Mouse (Mus musculus) cerebellum, adult 2 months (tissue): Measurements from ENCODE around the gene Ppp1r12a.

Experiments used
- CTCF ChIP-seq: fragments of 200-500 bp; IDR thresholded peaks from 2 replicates; pipeline ENCODE4 v1.5.1; 2011; ENCODE audit warnings: low read depth, mild to moderate bottlenecking, control low read depth, low read length, moderate library complexity, borderline replicate concordance; ENCODE audit not compliant: insufficient read depth
- POLR2A ChIP-seq: fragments of 200-500 bp; IDR thresholded peaks from 2 replicates; pipeline ENCODE4 v1.6.1; 2011; ENCODE audit warnings: low read length, control low read depth, borderline replicate concordance; ENCODE audit not compliant: insufficient read depth

DNA sequence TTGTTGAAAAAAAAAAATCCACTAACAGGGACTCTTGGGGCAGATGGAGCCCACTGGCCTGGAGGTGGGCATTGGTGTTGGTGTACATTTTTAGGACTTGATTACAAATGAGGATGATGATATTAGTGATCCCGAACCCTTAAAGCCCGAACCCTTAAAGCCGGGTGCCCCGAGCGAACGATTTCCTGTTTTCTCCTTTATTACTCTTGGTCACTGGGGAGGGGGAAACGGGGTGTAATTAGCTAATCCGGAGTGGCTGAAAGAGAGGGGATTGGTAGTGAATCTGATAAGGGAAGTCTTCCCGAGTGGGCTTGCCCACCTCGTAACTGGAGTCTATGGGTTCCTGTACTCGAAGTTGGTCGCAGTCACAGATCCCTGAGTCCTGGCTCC, 1.0 kb downstream of the Ppp1r12a start:
- TF ChIP-seq POLR2A = no peak
- no peak for TF ChIP-seq CTCF
